Mouse (Mus musculus): Measurements from ENCODE around the gene Usp30.

GRCm38 (mm10) chr5:114157236-114157635, 92.0 kb downstream of the Usp30 start:
- no peak for TF ChIP-seq EP300 (IDR thresholded peaks at IDR 0.05; ENCODE audit: low read depth)
- TF ChIP-seq CTCF (IDR thresholded peaks at IDR 0.05; ENCODE audit: low read depth), result no peak

All from liver, embryonic 14.5 days (tissue).